Mouse (Mus musculus) lung, postnatal 10 days (tissue): ENCODE results near the gene Slc4a3.

Source experiments
- DNase-seq: peaks from one replicate; pipeline ENCODE4 v3.0.0; 2021

The Slc4a3 gene

GRCm38 (mm10) chr1:75561221-75561897 is 15.3 kb downstream of the Slc4a3 start:
- no peak for DNase-seq

GRCm38 (mm10) chr1:75561898-75562238 is 15.8 kb downstream of the Slc4a3 start:
- DNase-seq = no peak

GRCm38 (mm10) chr1:75564102-75564501 is 18.0 kb downstream of the Slc4a3 start:
- no peak for DNase-seq

- DNase-seq = no peak
These were observed 18.9 kb downstream of the Slc4a3 start for GRCm38 (mm10) chr1:75564916-75565315.

GRCm38 (mm10) chr1:75565616-75566015 is 19.6 kb downstream of the Slc4a3 start:
- DNase-seq = no peak

- DNase-seq = no peak
These were observed 24.3 kb downstream of the Slc4a3 start for GRCm38 (mm10) chr1:75570403-75570802.

GRCm38 (mm10) chr1:75572776-75573175 is 26.7 kb downstream of the Slc4a3 start:
- DNase-seq = no peak

GRCm38 (mm10) chr1:75573715-75574114 is 27.6 kb downstream of the Slc4a3 start:
- no peak for DNase-seq

GRCm38 (mm10) chr1:75574476-75575310 is 28.6 kb downstream of the Slc4a3 start:
- no peak for DNase-seq

GRCm38 (mm10) chr1:75581936-75582624 is 36.0 kb downstream of the Slc4a3 start:
- no peak for DNase-seq

GRCm38 (mm10) chr1:75582625-75582956 is 36.5 kb downstream of the Slc4a3 start:
- DNase-seq = no peak

- DNase-seq = no peak
These were observed 37.0 kb downstream of the Slc4a3 start for GRCm38 (mm10) chr1:75583034-75583433.

GRCm38 (mm10) chr1:75586791-75587190 is 40.7 kb downstream of the Slc4a3 start:
- peak; percentile 21 for DNase-seq

- DNase-seq = peak; percentile 67
These were observed 42.0 kb downstream of the Slc4a3 start for GRCm38 (mm10) chr1:75587738-75588719.

GRCm38 (mm10) chr1:75588874-75589273 is 42.8 kb downstream of the Slc4a3 start:
- DNase-seq = peak; percentile 19

GRCm38 (mm10) chr1:75589983-75590382 is 43.9 kb downstream of the Slc4a3 start:
- no peak for DNase-seq

GRCm38 (mm10) chr1:75593956-75594355 is 47.9 kb downstream of the Slc4a3 start:
- DNase-seq = no peak

- DNase-seq = no peak
These were observed 48.8 kb downstream of the Slc4a3 start for GRCm38 (mm10) chr1:75594836-75595235.

- no peak for DNase-seq
These were observed 49.9 kb downstream of the Slc4a3 start for GRCm38 (mm10) chr1:75595930-75596329.

GRCm38 (mm10) chr1:75596906-75597305 is 50.8 kb downstream of the Slc4a3 start:
- DNase-seq = peak; percentile 8

- peak; percentile 71 for DNase-seq
These were observed 51.6 kb downstream of the Slc4a3 start for GRCm38 (mm10) chr1:75597622-75598021.

GRCm38 (mm10) chr1:75601738-75602137 is 55.7 kb downstream of the Slc4a3 start:
- no peak for DNase-seq

- DNase-seq = no peak
These were observed 57.5 kb downstream of the Slc4a3 start for GRCm38 (mm10) chr1:75603584-75603983.
